Mouse (Mus musculus) hindbrain, embryonic 13.5 days (tissue): ENCODE measurements around the gene Gm14137. TPM values are rescaled to one million over a fixed set of nuclear protein-coding genes. Genes with fewer than 3 reads are reported as not detected.
A peak's percentile ranks its signal among the peaks of the same experiment; 100 is the strongest.

Source experiments
- ATAC-seq: fragments of 200-750 bp; cut with Nextera tagmentation; 2 replicates; pipeline ENCODE4 v1.8.0; 2017; ENCODE audit warnings: moderate TSS enrichment; ENCODE audit not compliant: low FRiP score
- H3K27ac ChIP-seq: fragments of 300-500 bp; sonication (generic); 2 replicates; pipeline ENCODE4 v1.5.1; 2015; ENCODE audit warnings: inconsistent platforms, mild to moderate bottlenecking, moderate library complexity
- H3K27me3 ChIP-seq: fragments of 300-500 bp; sonication (generic); 2 replicates; pipeline ENCODE4 v1.6.1; 2015; ENCODE audit warnings: mild to moderate bottlenecking, inconsistent platforms
- H3K36me3 ChIP-seq: fragments of 300-500 bp; sonication (generic); 2 replicates; pipeline ENCODE4 v1.6.1; 2015; ENCODE audit warnings: mild to moderate bottlenecking, inconsistent platforms
- H3K4me1 ChIP-seq: fragments of 300-500 bp; sonication (generic); replicated peaks from 2 replicates; pipeline ENCODE4 v1.6.1; 2015; ENCODE audit warnings: inconsistent platforms
- H3K4me2 ChIP-seq: fragments of 300-500 bp; sonication (generic); 2 replicates; pipeline ENCODE4 v1.6.1; 2015; ENCODE audit warnings: inconsistent platforms, mild to moderate bottlenecking, moderate library complexity
- H3K4me3 ChIP-seq: fragments of 300-500 bp; sonication (generic); 2 replicates; pipeline ENCODE4 v1.5.1; 2015; ENCODE audit warnings: mild to moderate bottlenecking, inconsistent platforms
- H3K9ac ChIP-seq: fragments of 300-500 bp; sonication (generic); 2 replicates; pipeline ENCODE4 v1.6.1; 2015; ENCODE audit warnings: mild to moderate bottlenecking, inconsistent platforms
- H3K9me3 ChIP-seq: fragments of 300-500 bp; sonication (generic); 2 replicates; pipeline ENCODE4 v1.6.1; 2016; ENCODE audit warnings: inconsistent platforms
- WGBS: fragments of 180-500 bp; shearing (Covaris S2); methylation state at CpG from one replicate; pipeline ENCODE4 v1.1.7; 2015; 5-methylcytosine and 5-hydroxymethylcytosine counted together
- polyA plus RNA-seq: library from polyadenylated mRNA; unstranded; fragments of >200 nt; fragmentation: Nextera tagmentation; extraction: Ambion mirVana; gene quantifications from 2 replicates; pipeline ENCODE4 v1.2.1, GENCODE M21; 2015

The Gm14137 gene
- polyA plus RNA-seq, 1 experiment from 2014 or later, result 0.75 TPM

- Histone ChIP-seq H3K9ac (no peak overlapping the region; the same call in 1 of the 2 replicates), H3K4me1 (peaks cover 26% of the 10 kb centered on the region), H3K36me3 (no peaks in the 10 kb centered on the region), H3K27me3 (no peaks in the 10 kb centered on the region), H3K9me3 (no peaks in the 10 kb centered on the region), H3K4me2 (no peak overlapping the region), H3K27ac (no peak overlapping the region), H3K4me3 (no peak overlapping the region)
- 81% methylated on average over 4 of the region's 4 CpGs for WGBS
- no peak for ATAC-seq
Measured at GRCm38 (mm10) chr2:119203871-119204460, 29.7 kb downstream of the Gm14137 start.

GRCm38 (mm10) chr2:119207961-119208343 lies 33.6 kb downstream of the Gm14137 start:
- ATAC-seq, result peak; percentile 0; the same call in 1 of the 2 replicates
- H3K4me1 ChIP-seq, result peaks cover 24% of the 10 kb centered on the region
- H3K4me2 ChIP-seq, result peak overlapping the region; percentile 74
- H3K27ac ChIP-seq, result peak overlapping the region; percentile 91
- no peaks in the 10 kb centered on the region for H3K27me3 ChIP-seq
- no peaks in the 10 kb centered on the region for H3K9me3 ChIP-seq
- WGBS, result 27% methylated on average over 6 of the region's 6 CpGs
- peaks cover 27% of the 10 kb centered on the region for H3K36me3 ChIP-seq
- H3K4me3 ChIP-seq, result peak overlapping the region; percentile 76
- H3K9ac ChIP-seq, result peak overlapping the region; percentile 84

DNA sequence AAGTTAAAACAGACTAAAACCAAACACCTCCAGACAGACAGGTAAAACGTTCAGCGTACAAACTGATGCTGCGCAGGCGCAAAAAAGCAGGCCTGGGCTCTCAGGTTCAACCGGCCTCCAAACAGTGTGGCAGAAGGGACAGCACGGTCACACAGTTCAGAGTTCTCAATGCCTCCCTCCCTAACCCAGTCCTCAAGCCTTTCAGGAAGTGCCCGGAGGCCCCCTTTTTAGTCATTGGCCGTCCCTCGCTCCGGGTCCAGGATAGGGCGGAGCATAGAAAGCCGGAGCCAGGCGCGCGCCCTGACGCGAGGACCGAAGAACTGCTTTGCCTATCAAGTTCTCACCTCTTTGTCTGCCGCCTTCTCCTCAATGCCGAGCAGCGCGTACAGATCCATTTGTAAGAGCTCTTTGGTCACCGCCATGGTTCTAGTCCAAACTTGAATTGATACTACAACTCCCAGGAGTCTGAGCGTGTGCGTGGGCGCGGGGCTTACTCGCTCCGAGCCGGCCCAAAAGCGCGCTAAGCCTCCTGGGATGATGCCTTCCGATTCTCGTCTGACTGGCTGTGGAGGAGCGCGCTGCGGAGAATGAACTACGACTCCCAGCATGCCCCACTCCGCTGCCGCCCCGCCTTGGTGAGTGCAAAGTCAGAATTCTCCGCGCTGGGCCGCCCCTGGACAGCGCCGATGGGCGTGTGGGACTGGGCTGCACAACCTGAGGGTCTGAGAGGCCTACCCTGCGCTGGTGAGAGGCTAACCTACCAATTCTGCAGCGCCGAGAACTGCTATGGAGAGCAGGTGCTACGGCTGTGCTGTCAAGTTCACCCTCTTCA lies 34.3 kb downstream of the Gm14137 start, which contains the start of the genes Zfyve19 and Dnajc17:
TSS of gene Zfyve19 (plus strand) at position 274 of the 832 bp plus-strand sequence.
TSS of gene Dnajc17 (minus strand) at position 452 of the 832 bp plus-strand sequence.
- H3K4me1 ChIP-seq, result peaks cover 19% of the 10 kb centered on the region
- H3K9me3 ChIP-seq, result no peaks in the 10 kb centered on the region
- peak within 1 kb of the TSS; percentile 84 for H3K9ac ChIP-seq
- under 1% methylated on average over 51 of the region's 51 CpGs for WGBS
- no peaks in the 10 kb centered on the region for H3K27me3 ChIP-seq
- H3K36me3 ChIP-seq, result peaks cover 33% of the 10 kb centered on the region
- peak within 1 kb of the TSS; percentile 76 for H3K4me3 ChIP-seq
- peak within 1 kb of the TSS; percentile 74 for H3K4me2 ChIP-seq
- peak within 1 kb of the TSS; percentile 91 for H3K27ac ChIP-seq
- ATAC-seq, result peak; percentile 98

DNA sequence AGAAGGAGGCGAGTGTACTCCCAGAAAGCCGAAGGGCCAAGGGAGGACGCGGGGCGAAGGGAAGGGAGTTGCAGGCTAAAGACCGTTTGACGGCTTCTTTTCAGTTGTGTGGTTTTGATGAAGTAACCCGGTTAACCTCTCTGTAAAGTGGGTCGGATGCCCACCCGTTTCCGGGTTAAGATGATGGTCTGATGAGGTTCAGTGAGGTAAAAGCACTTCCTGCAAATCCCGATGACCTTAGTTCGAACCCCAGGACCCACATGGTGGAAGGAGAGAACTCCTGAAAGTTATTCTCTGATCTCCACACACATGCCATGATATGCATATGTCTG lies 34.8 kb downstream of the Gm14137 start:
- peaks cover 37% of the 10 kb centered on the region for H3K36me3 ChIP-seq
- 2% methylated on average over 13 of the region's 13 CpGs for WGBS
- ATAC-seq, result no peak; the same call in 1 of the 2 replicates
- H3K4me1 ChIP-seq, result peaks cover 19% of the 10 kb centered on the region
- H3K27me3 ChIP-seq, result no peaks in the 10 kb centered on the region
- H3K9ac ChIP-seq, result peak overlapping the region; percentile 84
- no peaks in the 10 kb centered on the region for H3K9me3 ChIP-seq
- H3K4me3 ChIP-seq, result peak overlapping the region; percentile 76
- H3K27ac ChIP-seq, result peak overlapping the region; percentile 91
- H3K4me2 ChIP-seq, result peak overlapping the region; percentile 65

Other genes starting within 250 kb of the Gm14137 start
- 6.9 and 8.1 TPM in 2 replicates for gene Chst14, start 248.0 kb upstream of the Gm14137 start, polyA plus RNA-seq
- gene Ccdc32, start 145.1 kb upstream of the Gm14137 start, polyA plus RNA-seq, result 34.2 and 36.0 TPM in 2 replicates
- gene Rpusd2, start 139.7 kb upstream of the Gm14137 start, polyA plus RNA-seq, result 4.4 and 4.7 TPM in 2 replicates
- gene Knl1, start 127.4 kb upstream of the Gm14137 start, polyA plus RNA-seq, result 11.9 and 15.2 TPM in 2 replicates
- 12.6 and 12.8 TPM in 2 replicates for gene Rad51, start 61.7 kb upstream of the Gm14137 start, polyA plus RNA-seq
- 44.3 and 47.3 TPM in 2 replicates for gene Rmdn3, start 17.5 kb upstream of the Gm14137 start, polyA plus RNA-seq
- 9.3 and 14.7 TPM in 2 replicates for gene Gchfr, start 6.7 kb upstream of the Gm14137 start, polyA plus RNA-seq
- gene Zfyve19, start 34.1 kb downstream of the Gm14137 start, polyA plus RNA-seq, result 57.5 and 59.7 TPM in 2 replicates
- gene Dnajc17, start 34.3 kb downstream of the Gm14137 start, polyA plus RNA-seq, result 25.0 and 27.3 TPM in 2 replicates
- not detected in 2 replicates for gene Ppp1r14d, start 55.4 kb downstream of the Gm14137 start, polyA plus RNA-seq
- 0.72 and 0.99 TPM in 2 replicates for gene Spint1, start 62.9 kb downstream of the Gm14137 start, polyA plus RNA-seq
- gene Rhov, start 96.8 kb downstream of the Gm14137 start, polyA plus RNA-seq, result 21.2 and 23.4 TPM in 2 replicates
- gene Vps18, start 114.2 kb downstream of the Gm14137 start, polyA plus RNA-seq, result 26.0 and 26.1 TPM in 2 replicates
- 5.4 and 5.9 TPM in 2 replicates for gene Dll4, start 151.3 kb downstream of the Gm14137 start, polyA plus RNA-seq
- gene Chac1, start 176.7 kb downstream of the Gm14137 start, polyA plus RNA-seq, result 6.1 and 6.7 TPM in 2 replicates